Mouse (Mus musculus) MEL (cell line): ENCODE measurements at regions not wholly inside any gene's neighbourhood (a gene's known extent, or its start where the extent isn't known, plus 50 kb on each side); places are given as distances from the start of the nearest gene placed in this dataset.
"Not testable (repeated sequence)": the region's sequence is repeated elsewhere in the genome, so short reads cannot be mapped to it uniquely, and the experiment has no call there.

Source experiments
- DNase-seq: peaks from one replicate; pipeline ENCODE4 v3.0.0; 2011; ENCODE audit warnings: low read depth, low spot score
- H3K27ac ChIP-seq: 2 replicates; pipeline ENCODE4 v1.5.1; 2012; ENCODE audit warnings: low read depth, mild to moderate bottlenecking, control low read depth, low read length, moderate library complexity; ENCODE audit not compliant: control insufficient read depth
- H3K27me3 ChIP-seq, 2 experiments: fragments of 150-350 bp in 1 of 2; sonication (generic) in 1 of 2; 2 replicates each; pipeline ENCODE4 v1.6.1; 2012; ENCODE audit warnings: low read length in 2 of 2, mild to moderate bottlenecking in 2 of 2, improper control_type of control experiment in 1 of 2, moderate library complexity in 1 of 2; ENCODE audit not compliant: insufficient read depth in 2 of 2, control insufficient read depth in 1 of 2
- H3K36me3 ChIP-seq, 2 experiments: 2 replicates each; pipeline ENCODE4 v1.6.1; 2012 to 2014; ENCODE audit warnings: low read length in 2 of 2, improper control_type of control experiment in 1 of 2, inconsistent platforms in 1 of 2, mild to moderate bottlenecking in 1 of 2; ENCODE audit not compliant: insufficient read depth in 2 of 2, control insufficient read depth in 1 of 2
- H3K4me1 ChIP-seq, 2 experiments: fragments of 150-350 bp in 1 of 2; sonication (generic) in 1 of 2; 2 replicates each; pipeline ENCODE4 v1.6.1; 2012; ENCODE audit warnings: low read length in 2 of 2, improper control_type of control experiment in 1 of 2, mild to moderate bottlenecking in 1 of 2; ENCODE audit not compliant: insufficient read depth in 2 of 2, control insufficient read depth in 1 of 2
- H3K4me3 ChIP-seq, 2 experiments: fragments of 150-350 bp in 1 of 2; sonication (generic) in 1 of 2; 2 replicates each; pipeline ENCODE4 v1.5.1; 2012; ENCODE audit warnings: low read depth in 2 of 2, low read length in 2 of 2, mild to moderate bottlenecking in 2 of 2, moderate library complexity in 2 of 2, control low read depth in 1 of 2, improper control_type of control experiment in 1 of 2; ENCODE audit not compliant: control insufficient read depth in 1 of 2, insufficient read depth in 1 of 2
- H3K79me2 ChIP-seq: 2 replicates; pipeline ENCODE4 v1.6.1; 2012; ENCODE audit warnings: mild to moderate bottlenecking, low read length, moderate library complexity; ENCODE audit not compliant: control insufficient read depth, poor library complexity, insufficient read depth
- H3K9ac ChIP-seq: 2 replicates; pipeline ENCODE4 v1.6.1; 2012; ENCODE audit warnings: low read depth, mild to moderate bottlenecking, control low read depth, low read length, moderate library complexity; ENCODE audit not compliant: control insufficient read depth, poor library complexity, severe bottlenecking
- H3K9me3 ChIP-seq: fragments of 150-350 bp; sonication (generic); replicated peaks from 2 replicates; pipeline ENCODE4 v1.6.1; 2012; ENCODE audit warnings: mild to moderate bottlenecking, low read length, improper control_type of control experiment, moderate library complexity; ENCODE audit not compliant: insufficient read depth
- CHD1 ChIP-seq: IDR thresholded peaks from 2 replicates; pipeline ENCODE4 v1.6.1; 2012; ENCODE audit warnings: low read depth, mild to moderate bottlenecking, inconsistent platforms, low read length, improper control_type of control experiment
- EP300 ChIP-seq, 2 experiments: IDR thresholded peaks; 2 replicates each; pipeline ENCODE4 v1.6.1; 2011; ENCODE audit warnings: improper control_type of control experiment in 2 of 2, low read length in 2 of 2, low read depth in 1 of 2, mild to moderate bottlenecking in 1 of 2
- GABPA ChIP-seq: IDR thresholded peaks from 2 replicates; pipeline ENCODE4 v1.6.1; 2012; ENCODE audit warnings: low read depth, mild to moderate bottlenecking, inconsistent platforms, low read length, improper control_type of control experiment, moderate library complexity
- GATA1 ChIP-seq: IDR thresholded peaks from 2 replicates; pipeline ENCODE4 v1.6.1; 2011; ENCODE audit warnings: low read depth, low read length, improper control_type of control experiment
- HCFC1 ChIP-seq: IDR thresholded peaks from 2 replicates; pipeline ENCODE4 v1.6.1; 2012; ENCODE audit warnings: low read depth, mild to moderate bottlenecking, inconsistent platforms, low read length, improper control_type of control experiment, moderate library complexity
- KAT2A ChIP-seq: conservative IDR thresholded peaks from 2 replicates; pipeline ENCODE4 v1.6.1; 2012; ENCODE audit warnings: low read depth, low read length, improper control_type of control experiment, inconsistent platforms
- MAX ChIP-seq: IDR thresholded peaks from 2 replicates; pipeline ENCODE4 v1.6.1; 2011; ENCODE audit warnings: low read length, improper control_type of control experiment
- MAZ ChIP-seq: IDR thresholded peaks from 2 replicates; pipeline ENCODE4 v1.6.1; 2012; ENCODE audit warnings: low read depth, mild to moderate bottlenecking, inconsistent platforms, low read length, improper control_type of control experiment
- MEF2A ChIP-seq: IDR thresholded peaks from 2 replicates; pipeline ENCODE4 v1.6.1; 2014; ENCODE audit warnings: low read depth, mild to moderate bottlenecking, inconsistent platforms, low read length, improper control_type of control experiment; ENCODE audit not compliant: poor library complexity, insufficient replicate concordance, severe bottlenecking; ENCODE audit errors: extremely low read depth
- MXI1 ChIP-seq: IDR thresholded peaks from 2 replicates; pipeline ENCODE4 v1.6.1; 2011; ENCODE audit warnings: mild to moderate bottlenecking, low read depth, low read length, improper control_type of control experiment
- MYC ChIP-seq: IDR thresholded peaks from 2 replicates; pipeline ENCODE4 v1.6.1; 2011; ENCODE audit warnings: low read depth, mild to moderate bottlenecking, low read length, improper control_type of control experiment, moderate library complexity
- RAD21 ChIP-seq: IDR thresholded peaks from 2 replicates; pipeline ENCODE4 v1.6.1; 2011; ENCODE audit warnings: mild to moderate bottlenecking, low read depth, low read length, improper control_type of control experiment
- RCOR1 ChIP-seq: IDR thresholded peaks from 2 replicates; pipeline ENCODE4 v1.6.1; 2012; ENCODE audit warnings: low read depth, mild to moderate bottlenecking, inconsistent platforms, low read length, improper control_type of control experiment
- TAL1 ChIP-seq: IDR thresholded peaks from 2 replicates; pipeline ENCODE4 v1.6.1; 2012; ENCODE audit warnings: mild to moderate bottlenecking, inconsistent platforms, low read length, moderate library complexity, mixed read lengths
- TCF12 ChIP-seq: IDR thresholded peaks from 2 replicates; pipeline ENCODE4 v1.6.1; 2014; ENCODE audit warnings: low read depth, mild to moderate bottlenecking, inconsistent platforms, low read length, improper control_type of control experiment, moderate library complexity
- USF1 ChIP-seq: IDR thresholded peaks from 2 replicates; pipeline ENCODE4 v1.6.1; 2014; ENCODE audit warnings: low read depth, mild to moderate bottlenecking, inconsistent platforms, low read length, improper control_type of control experiment, moderate library complexity
- ZMIZ1 ChIP-seq: IDR thresholded peaks from 2 replicates; pipeline ENCODE4 v1.6.1; 2012; ENCODE audit warnings: low read depth, mild to moderate bottlenecking, inconsistent platforms, low read length, improper control_type of control experiment, moderate library complexity
- ZNF384 ChIP-seq: IDR thresholded peaks from 2 replicates; pipeline ENCODE4 v1.6.1; 2012; ENCODE audit warnings: low read depth, mild to moderate bottlenecking, inconsistent platforms, low read length, improper control_type of control experiment

GRCm38 (mm10) chr5:3165511-3165910, 175.8 kb upstream of the Cdk6 start:
- H3K4me1 ChIP-seq, DNase-seq, H3K4me3 ChIP-seq, H3K79me2 ChIP-seq, H3K9ac ChIP-seq, H3K9me3 ChIP-seq, H3K27me3 ChIP-seq, H3K36me3 ChIP-seq, H3K27ac ChIP-seq: not testable (repeated sequence)

- H3K27me3 ChIP-seq, H3K9ac ChIP-seq, H3K79me2 ChIP-seq, H3K4me1 ChIP-seq, DNase-seq, H3K36me3 ChIP-seq, H3K9me3 ChIP-seq, H3K27ac ChIP-seq, H3K4me3 ChIP-seq: not testable (repeated sequence)
Measured at GRCm38 (mm10) chr5:3166496-3166895, 174.8 kb upstream of the Cdk6 start.

GRCm38 (mm10) chr5:3193592-3193991, 147.7 kb upstream of the Cdk6 start:
- H3K36me3 ChIP-seq: peaks cover 0 to 14% of the 10 kb centered on the region in 2 experiments; a peak in 2 of 4 replicates
- not testable (repeated sequence) for H3K79me2 ChIP-seq, DNase-seq, H3K27me3 ChIP-seq, H3K4me3 ChIP-seq, H3K9me3 ChIP-seq, H3K9ac ChIP-seq, H3K27ac ChIP-seq
- H3K4me1 ChIP-seq: peaks cover 2 to 11% of the 10 kb centered on the region in 2 experiments; a peak in 3 of 4 replicates

GRCm38 (mm10) chr5:3197952-3198841, 143.1 kb upstream of the Cdk6 start:
- no peaks in the 10 kb centered on the region for H3K27me3 ChIP-seq
- peaks cover 0 to 18% of the 10 kb centered on the region in 2 experiments; a peak in 2 of 4 replicates for H3K36me3 ChIP-seq
- peak; percentile 98 for DNase-seq
- H3K79me2 ChIP-seq: no peaks in the 10 kb centered on the region
- peak overlapping the region; percentile 75 for H3K27ac ChIP-seq
- H3K4me3 ChIP-seq: peak overlapping the region; percentile 17 to 34
- peaks cover 5 to 14% of the 10 kb centered on the region in 2 experiments for H3K4me1 ChIP-seq
- no peaks in the 10 kb centered on the region for H3K9me3 ChIP-seq
- H3K9ac ChIP-seq: peak overlapping the region; percentile 44
- TF ChIP-seq MYC: peak; percentile 65
- no peak for TF ChIP-seq CHD1
- TF ChIP-seq HCFC1: 0 out of 2 replicates have a peak, but pooled peaks have one; percentile 64
- peak; percentile 54; the same call in 1 of the 2 replicates for TF ChIP-seq GABPA
- no peak for TF ChIP-seq USF1
- TF ChIP-seq ZNF384: peak; percentile 65
- no peak; the same call in 1 of the 2 replicates for TF ChIP-seq MAX
- peak; percentile 97 for TF ChIP-seq TCF12
- no peak; the same call in 1 of the 2 replicates for TF ChIP-seq KAT2A
- peak; percentile 89 for TF ChIP-seq TAL1
- TF ChIP-seq MXI1: peak; percentile 64
- TF ChIP-seq MEF2A: 0 out of 2 replicates have a peak, but pooled peaks have one; percentile 41
- TF ChIP-seq RCOR1: peak; percentile 99
- TF ChIP-seq EP300 (IDR thresholded peaks at IDR 0.05; ENCODE audit: low read depth in 1 of 2, low read length in 2 of 2): peak; percentile 100
- TF ChIP-seq GATA1: peak; percentile 99
- no peak for TF ChIP-seq RAD21
- no peak for TF ChIP-seq ZMIZ1
- no peak for TF ChIP-seq MAZ
